Mouse (Mus musculus) heart, adult 2 months (tissue): ENCODE measurements at regions not wholly inside any gene's neighbourhood (a gene's known extent, or its start where the extent isn't known, plus 50 kb on each side); places are given as distances from the start of the nearest gene placed in this dataset.

ENCODE experiments used
- DNase-seq, 2 experiments: peaks; one replicate each; pipeline ENCODE4 v3.0.0; 2021
- H3K27ac ChIP-seq: fragments of 200-600 bp; 2 replicates; pipeline ENCODE4 v1.8.1; 2022
- H3K27me3 ChIP-seq: fragments of 200-500 bp; 2 replicates; pipeline ENCODE4 v1.6.1; 2012; ENCODE audit warnings: mild to moderate bottlenecking, low read length, inconsistent platforms, mixed read lengths; ENCODE audit not compliant: control insufficient read depth, insufficient read depth
- H3K36me3 ChIP-seq: fragments of 200-500 bp; 2 replicates; pipeline ENCODE4 v1.6.1; 2012; ENCODE audit warnings: low read length, inconsistent platforms; ENCODE audit not compliant: control insufficient read depth, insufficient read depth
- H3K4me1 ChIP-seq: fragments of 200-500 bp; 2 replicates; pipeline ENCODE4 v1.6.1; 2011; ENCODE audit warnings: low read length; ENCODE audit not compliant: control insufficient read depth, insufficient read depth
- H3K4me3 ChIP-seq: fragments of 200-600 bp; 2 replicates; pipeline ENCODE4 v1.8.1; 2022
- H3K79me2 ChIP-seq: fragments of 200-500 bp; replicated peaks from 2 replicates; pipeline ENCODE4 v1.6.1; 2012; ENCODE audit warnings: mild to moderate bottlenecking, inconsistent platforms, low read length, moderate library complexity, mixed read lengths; ENCODE audit not compliant: control insufficient read depth, insufficient read depth
- H3K9ac ChIP-seq: fragments of 200-500 bp; 2 replicates; pipeline ENCODE4 v1.6.1; 2012; ENCODE audit warnings: low read depth, mild to moderate bottlenecking, control low read depth, inconsistent platforms, low read length, mixed read lengths
- CTCF ChIP-seq: fragments of 200-600 bp; IDR thresholded peaks from 2 replicates; pipeline ENCODE4 v1.8.1; 2022; ENCODE audit warnings: antibody characterized with exemption, mild to moderate bottlenecking, moderate library complexity
- EP300 ChIP-seq: fragments of 200-500 bp; IDR thresholded peaks from 2 replicates; pipeline ENCODE4 v1.6.1; 2011; ENCODE audit warnings: low read depth, low read length, control low read depth; ENCODE audit not compliant: insufficient read depth
- POLR2A ChIP-seq: fragments of 200-500 bp; IDR thresholded peaks from 2 replicates; pipeline ENCODE4 v1.6.1; 2011; ENCODE audit warnings: mild to moderate bottlenecking, low read depth, low read length, control low read depth; ENCODE audit not compliant: insufficient read depth
- WGBS: fragments of 180-500 bp; shearing (Covaris S2); methylation state at CpG from one replicate; pipeline ENCODE4 v1.1.7; 2018; 5-methylcytosine and 5-hydroxymethylcytosine counted together
- intact Hi-C: fragments of 180-260 bp; cut with DNase I; formaldehyde crosslinking; loops from one replicate; pipeline ENCODE4 v1.15.1; 2025

DNA sequence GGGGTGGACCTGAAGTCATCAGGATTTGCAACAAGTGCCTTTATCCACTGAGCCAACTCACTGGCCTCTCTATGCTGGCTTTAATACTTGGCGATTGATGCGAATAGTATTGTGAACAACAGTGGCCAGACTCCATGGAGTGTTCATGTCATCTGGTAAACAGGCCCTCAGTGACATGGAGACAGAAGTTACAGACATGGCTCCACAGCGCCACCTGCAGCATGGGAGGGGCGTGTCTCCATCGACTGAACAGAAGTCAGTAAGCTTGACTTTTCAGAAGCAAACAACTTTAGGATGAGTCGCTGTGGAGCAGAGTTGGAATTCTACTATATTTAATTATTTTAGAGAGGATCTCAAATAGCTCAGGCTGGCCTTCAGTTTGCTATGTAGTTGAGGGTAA is 74.0 kb upstream of the Foxk1 start:
- intact Hi-C loops: no loop called here
- 63% methylated on average over 6 of the region's 6 CpGs for WGBS
- Histone ChIP-seq H3K4me3 (no peak overlapping the region), H3K9ac (no peak overlapping the region), H3K79me2 (no peaks in the 10 kb centered on the region), H3K27me3 (no peaks in the 10 kb centered on the region), H3K36me3 (no peaks in the 10 kb centered on the region), H3K27ac (no peak overlapping the region), H3K4me1 (no peaks in the 10 kb centered on the region)
- TF ChIP-seq CTCF: peak; percentile 48
- no peak for TF ChIP-seq POLR2A
- no peak for DNase-seq

DNA sequence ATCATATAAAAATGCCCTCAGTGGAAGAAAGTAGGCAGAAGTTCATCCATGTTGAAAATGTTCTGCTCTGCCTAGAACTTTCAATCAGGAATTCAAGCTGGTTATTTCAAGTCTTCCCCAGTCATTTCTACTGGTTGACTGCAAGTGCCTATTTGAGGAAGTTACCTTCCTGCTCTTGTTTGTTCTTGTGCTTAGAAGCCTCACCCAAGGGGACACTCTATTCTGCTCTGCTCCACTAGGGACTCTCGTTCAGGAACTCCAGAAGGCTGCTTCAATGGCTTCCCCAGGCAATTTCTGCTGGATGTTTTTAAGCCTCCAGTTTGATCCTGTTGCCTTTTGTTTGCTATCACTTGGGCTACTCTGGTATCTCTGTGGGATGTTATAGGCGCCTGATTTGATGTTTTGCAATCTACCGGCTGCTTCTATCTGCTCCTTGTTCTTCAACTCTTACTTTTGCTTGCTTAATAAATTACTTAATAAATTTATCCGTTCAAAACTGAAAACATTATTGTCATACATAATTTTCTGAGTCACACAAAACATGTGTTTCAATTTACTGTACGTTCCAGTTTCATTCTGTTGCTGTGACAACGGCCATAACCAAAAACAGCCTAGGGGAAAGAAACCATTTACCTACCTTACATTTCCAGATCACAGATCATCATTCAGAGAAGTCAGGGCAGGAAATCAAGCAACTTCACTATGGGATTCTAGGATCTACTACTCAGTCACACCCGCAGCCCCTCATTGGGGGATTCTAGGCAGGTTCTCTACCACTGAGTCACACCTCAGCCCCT is 71.4 kb upstream of the Foxk1 start:
- no peaks in the 10 kb centered on the region for H3K27me3 ChIP-seq
- no peak for DNase-seq
- no peak overlapping the region for H3K4me3 ChIP-seq
- H3K9ac ChIP-seq: no peak overlapping the region
- H3K4me1 ChIP-seq: no peaks in the 10 kb centered on the region
- intact Hi-C loops: no loop called here
- no peaks in the 10 kb centered on the region for H3K36me3 ChIP-seq
- no peak overlapping the region for H3K27ac ChIP-seq
- no peak for TF ChIP-seq CTCF
- no peak for TF ChIP-seq POLR2A
- TF ChIP-seq EP300: no peak
- 74% methylated on average over 7 of the region's 7 CpGs for WGBS
- no peaks in the 10 kb centered on the region for H3K79me2 ChIP-seq

- Histone ChIP-seq H3K27ac (no peak overlapping the region), H3K27me3 (0 out of 2 replicates have a peak, but pooled peaks cover 1% of the 10 kb centered on the region), H3K36me3 (no peaks in the 10 kb centered on the region), H3K4me3 (no peak overlapping the region), H3K4me1 (no peaks in the 10 kb centered on the region), H3K9ac (no peak overlapping the region), H3K79me2 (no peaks in the 10 kb centered on the region)
- WGBS: 52% methylated on average over 9 of the region's 9 CpGs
- intact Hi-C loops: no loop called here
- DNase-seq: no peak
- TF ChIP-seq CTCF (no peak), POLR2A (no peak), EP300 (no peak)
Measured at GRCm38 (mm10) chr5:142332744-142333143, 68.6 kb upstream of the Foxk1 start.

GRCm38 (mm10) chr5:142337436-142337835 is 63.9 kb upstream of the Foxk1 start:
- no peaks in the 10 kb centered on the region for H3K4me1 ChIP-seq
- H3K27me3 ChIP-seq: 0 out of 2 replicates have a peak, but pooled peaks cover 1% of the 10 kb centered on the region
- intact Hi-C loops: no loop called here
- no peaks in the 10 kb centered on the region for H3K36me3 ChIP-seq
- no peak overlapping the region for H3K9ac ChIP-seq
- H3K4me3 ChIP-seq: no peak overlapping the region
- no peaks in the 10 kb centered on the region for H3K79me2 ChIP-seq
- WGBS: 64% methylated on average over 6 of the region's 6 CpGs
- H3K27ac ChIP-seq: no peak overlapping the region
- TF ChIP-seq EP300 (no peak), POLR2A (no peak), CTCF (no peak)
- no peak for DNase-seq

DNA sequence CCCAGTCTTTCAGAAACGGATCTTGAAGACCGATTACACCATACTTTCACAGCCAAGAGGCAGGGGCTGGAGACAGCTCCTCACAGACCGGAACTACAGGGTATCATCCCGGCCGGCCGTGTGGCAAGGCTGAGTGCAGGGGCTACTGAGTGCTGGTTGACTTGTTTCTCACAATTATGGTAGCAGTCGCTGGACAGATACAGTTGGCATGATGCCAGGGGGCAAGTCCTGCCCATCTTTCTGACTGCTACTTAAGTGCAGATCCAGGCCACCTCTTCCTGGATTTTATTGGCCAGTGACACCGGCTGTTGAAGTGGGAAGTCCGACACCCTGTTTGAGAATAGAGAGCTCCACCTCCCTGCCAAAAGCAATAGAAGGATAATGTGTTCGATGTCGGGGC is 63.2 kb upstream of the Foxk1 start:
- DNase-seq: no peak
- no peaks in the 10 kb centered on the region for H3K4me1 ChIP-seq
- H3K36me3 ChIP-seq: no peaks in the 10 kb centered on the region

DNA sequence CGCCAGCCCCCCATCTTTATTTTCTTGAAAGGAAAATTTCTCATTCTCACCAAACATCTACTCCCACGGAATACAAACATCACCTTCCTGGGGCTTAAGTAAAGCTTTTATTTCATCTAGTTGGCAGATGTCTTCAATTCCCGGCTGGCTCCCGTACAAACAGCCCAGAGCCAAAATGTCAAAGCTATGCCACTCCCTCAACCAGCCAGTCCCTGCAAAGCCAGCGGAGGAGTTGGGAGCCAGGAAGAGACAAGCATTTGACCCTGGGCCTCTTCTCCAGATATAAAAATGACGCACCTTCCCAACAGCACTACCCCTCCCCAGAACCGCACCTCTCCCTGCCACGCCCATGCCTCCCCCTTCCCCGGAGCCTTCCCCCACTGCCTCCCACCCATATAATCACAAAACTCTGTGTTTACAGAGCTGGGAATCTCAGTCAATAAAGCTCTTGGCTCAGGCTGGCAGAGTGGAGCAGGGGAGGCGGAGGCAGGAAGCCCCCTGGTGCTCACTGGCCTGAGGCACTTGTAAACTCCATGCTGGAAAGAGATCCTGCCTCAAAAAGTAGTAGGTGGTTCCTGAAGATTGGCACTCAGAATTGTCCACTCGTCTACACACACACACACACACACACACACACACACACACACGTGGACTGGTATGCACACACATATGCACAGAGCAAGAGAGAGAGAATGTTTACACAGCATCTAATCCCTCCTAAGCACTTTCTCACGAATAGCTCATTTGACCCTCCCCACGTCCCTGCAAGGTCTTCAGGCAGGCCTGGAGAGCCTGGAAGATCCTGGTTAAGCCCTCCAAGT is 60.9 kb upstream of the Foxk1 start:
- H3K27ac ChIP-seq: no peak overlapping the region
- 51% methylated on average over 14 of the region's 14 CpGs for WGBS
- intact Hi-C loops: no loop called here
- no peak for TF ChIP-seq POLR2A
- TF ChIP-seq CTCF: no peak
- no peak for TF ChIP-seq EP300
- H3K27me3 ChIP-seq: no peaks in the 10 kb centered on the region
- no peak overlapping the region for H3K4me3 ChIP-seq
- H3K79me2 ChIP-seq: no peaks in the 10 kb centered on the region
- H3K9ac ChIP-seq: no peak overlapping the region
- peak in 1 of 2 experiments; percentile 46 for DNase-seq
- no peaks in the 10 kb centered on the region for H3K4me1 ChIP-seq
- H3K36me3 ChIP-seq: no peaks in the 10 kb centered on the region

More for the DNA sequence above, 63.2 kb upstream of the Foxk1 start:
- 0 out of 2 replicates have a peak, but pooled peaks cover 1% of the 10 kb centered on the region for H3K27me3 ChIP-seq
- H3K79me2 ChIP-seq: no peaks in the 10 kb centered on the region
- WGBS: 48% methylated on average over 11 of the region's 11 CpGs
- no peak overlapping the region for H3K9ac ChIP-seq
- TF ChIP-seq EP300 (no peak), POLR2A (no peak), CTCF (no peak)
- no peak overlapping the region for H3K27ac ChIP-seq
- H3K4me3 ChIP-seq: no peak overlapping the region
- intact Hi-C loops: no loop called here
